Mouse (Mus musculus): ENCODE data around the gene Ung.

The Ung gene

GRCm38 (mm10) chr5:114173458-114173857 lies 43.3 kb downstream of the Ung start:
- no peak for DNase-seq

GRCm38 (mm10) chr5:114173877-114174581 lies 43.8 kb downstream of the Ung start:
- DNase-seq = no peak

GRCm38 (mm10) chr5:114174639-114175038 lies 44.5 kb downstream of the Ung start:
- peak; percentile 33 to 74 for DNase-seq

GRCm38 (mm10) chr5:114175596-114176171 lies 45.5 kb downstream of the Ung start:
- peak; percentile 57 to 68 for DNase-seq

DNA sequence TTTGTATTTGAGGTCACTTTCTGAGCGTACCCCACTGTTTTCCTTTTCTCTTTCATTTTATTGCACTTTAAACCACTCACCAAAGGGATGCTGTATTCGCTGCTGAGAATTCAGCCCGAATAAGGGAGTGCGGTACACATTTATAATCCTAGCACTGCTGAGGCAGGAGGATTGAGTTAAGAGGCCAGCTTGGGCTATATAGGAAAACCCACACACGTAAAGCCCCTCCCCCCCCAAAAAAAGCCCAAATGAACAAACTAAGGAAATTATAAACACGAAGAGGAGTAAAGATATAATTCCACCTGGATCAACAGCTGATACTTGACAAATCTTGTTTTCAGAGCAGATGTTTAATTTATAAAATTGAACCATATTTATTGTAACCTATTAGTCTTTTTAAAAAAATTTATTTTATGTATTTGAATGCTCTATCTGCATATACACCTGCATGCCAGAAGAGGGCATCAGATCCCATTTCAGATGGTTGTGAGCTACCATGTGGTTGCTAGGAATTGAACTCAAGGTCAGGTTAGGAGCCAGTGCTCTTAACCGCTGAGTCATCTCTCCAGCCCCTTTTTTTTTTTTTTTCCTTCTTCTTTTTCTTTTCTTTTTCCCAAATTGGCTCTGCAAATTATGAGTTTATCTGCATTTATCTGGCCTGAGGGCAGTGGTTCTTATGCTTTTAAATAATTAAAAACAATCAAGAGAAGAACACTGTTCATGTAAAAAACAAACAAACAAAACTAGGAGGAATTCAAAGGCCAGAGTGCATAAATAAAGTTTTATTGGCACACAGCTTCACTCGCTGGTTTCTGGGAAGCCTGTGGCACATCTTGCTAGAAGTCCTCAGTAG lies 46.6 kb downstream of the Ung start:
- DNase-seq = no peak

GRCm38 (mm10) chr5:114177966-114178719 lies 48.0 kb downstream of the Ung start:
- no peak for DNase-seq

DNA sequence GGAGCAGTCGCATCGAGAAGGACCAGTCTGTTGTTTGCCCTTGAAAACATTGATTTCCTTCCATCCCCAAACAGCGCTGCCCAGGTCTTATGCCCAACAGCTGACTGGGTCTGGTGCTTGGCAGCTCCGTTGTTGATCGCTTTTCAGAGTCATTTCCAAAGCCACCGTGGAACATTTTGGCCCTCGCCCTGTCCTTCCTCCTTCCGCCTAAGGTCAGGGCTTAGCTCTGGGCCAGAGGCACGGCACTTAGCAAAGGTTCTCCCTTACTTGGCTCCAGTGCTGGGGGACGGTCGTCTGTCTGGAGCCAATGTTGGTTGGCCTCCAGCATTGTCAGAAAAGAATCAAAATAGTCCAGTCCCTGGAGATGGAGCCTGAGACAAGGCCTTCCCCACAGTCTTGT lies 49.4 kb downstream of the Ung start:
- DNase-seq = peak; percentile 11 to 14

DNA sequence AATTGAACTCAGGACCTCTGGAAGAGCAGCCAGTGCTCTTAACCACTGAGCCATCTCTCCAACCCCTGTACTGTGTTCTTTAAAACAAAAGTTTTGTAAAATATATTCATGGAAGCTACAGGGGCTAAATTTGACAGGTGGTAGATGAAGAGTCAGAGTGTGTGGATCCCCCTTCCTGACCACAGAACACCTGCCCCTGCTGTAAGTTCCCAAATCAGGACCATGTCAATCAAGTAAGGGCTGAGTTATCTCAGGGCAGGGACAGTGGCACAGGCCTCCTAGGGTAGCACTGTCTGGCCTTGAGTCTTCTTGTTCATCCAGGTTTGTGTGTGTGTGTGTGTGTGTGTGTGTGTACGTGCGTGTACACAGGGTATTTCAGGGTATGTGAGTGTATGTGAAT lies 53.3 kb downstream of the Ung start:
- DNase-seq = no peak

DNA sequence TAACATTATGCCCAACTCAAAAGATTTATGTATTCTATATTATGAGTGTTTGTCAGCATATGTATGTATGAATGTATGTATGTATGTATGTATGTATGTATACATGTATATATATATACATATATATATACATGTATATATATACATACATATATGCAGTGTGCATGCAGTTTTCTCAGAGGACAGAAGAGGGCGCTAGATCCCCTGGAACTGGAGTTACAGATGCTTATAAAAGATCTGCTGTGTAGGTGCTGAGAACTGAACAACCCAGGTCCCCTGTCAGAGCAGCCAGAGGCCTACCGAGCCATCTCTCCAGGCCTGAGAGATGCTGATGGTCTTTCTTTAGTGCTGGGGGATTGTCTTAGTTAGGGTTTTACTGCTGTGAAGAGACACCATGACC lies 56.9 kb downstream of the Ung start:
- no peak for DNase-seq

All from cerebellum, postnatal 14 days (tissue).